Mouse (Mus musculus): ENCODE measurements around the gene Olfr1217. TPM values are rescaled to one million over a fixed set of nuclear protein-coding genes. Genes with fewer than 3 reads are reported as not detected.

Olfr1217 gene
- polyA plus RNA-seq (2014; fragmentation: Illumina TruSeq; extraction: RNeasy Lipid Tissue Mini Kit (QIAGEN cat#74804); ENCODE audit: low read depth, low replicate concordance), result not detected

GRCm38 (mm10) chr2:89031965-89032364 is at the start of gene Olfr1217:
TSS of gene Olfr1217 (minus strand) at chr2:89032065.

DNA sequence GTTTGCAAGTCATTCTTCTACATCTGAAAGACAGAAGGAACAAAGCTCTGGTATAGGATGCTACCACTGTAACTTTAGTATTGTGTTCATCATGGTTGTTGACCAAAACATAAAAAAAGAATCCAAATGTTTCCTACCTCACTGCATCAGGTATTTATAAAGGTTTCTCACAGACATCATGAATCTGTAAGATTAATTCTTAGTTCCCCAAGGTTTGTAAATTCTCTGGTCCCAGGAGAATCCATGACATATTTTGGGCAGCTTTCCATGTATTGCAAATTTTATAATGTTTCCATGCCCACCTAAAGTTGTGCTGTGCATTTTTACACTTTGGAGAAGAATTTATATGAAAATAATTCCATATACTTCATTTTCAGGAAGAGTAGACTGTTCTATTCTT is 29.2 kb upstream of the Olfr1217 start, which contains the start of gene Olfr1218:
Gene Olfr1218, minus strand, starts transcription at position 101 of the 400 bp plus-strand sequence.

GRCm38 (mm10) chr2:89018240-89018639 is 13.6 kb downstream of the Olfr1217 start, which contains the start of gene Olfr1216:
TSS of gene Olfr1216 (minus strand) at chr2:89018340.

DNA sequence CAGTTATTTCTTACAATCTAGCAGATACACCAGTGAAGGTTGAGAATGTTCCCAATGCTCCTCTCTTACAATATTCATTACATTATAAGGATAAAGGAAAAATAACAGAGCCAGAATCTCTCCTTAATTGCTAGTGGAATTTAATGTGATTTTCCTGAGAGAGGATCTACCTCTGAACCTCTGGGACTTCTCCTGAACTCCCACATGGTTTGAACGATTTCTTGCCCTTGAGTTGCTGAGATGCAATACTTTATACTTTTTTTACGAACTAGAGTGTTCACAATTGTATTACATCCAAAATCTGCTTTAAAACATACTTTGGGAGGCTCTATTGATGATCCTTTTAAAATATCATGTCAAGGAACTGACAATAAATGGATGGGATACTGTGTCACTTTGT is 25.0 kb downstream of the Olfr1217 start, which contains the start of gene Olfr1215:
Gene Olfr1215, minus strand, starts transcription at position 101 of the 400 bp plus-strand sequence.

GRCm38 (mm10) chr2:88992553-88992952 is 39.3 kb downstream of the Olfr1217 start, which contains the start of gene Olfr1214:
TSS of gene Olfr1214 (minus strand) at chr2:88992653.

DNA sequence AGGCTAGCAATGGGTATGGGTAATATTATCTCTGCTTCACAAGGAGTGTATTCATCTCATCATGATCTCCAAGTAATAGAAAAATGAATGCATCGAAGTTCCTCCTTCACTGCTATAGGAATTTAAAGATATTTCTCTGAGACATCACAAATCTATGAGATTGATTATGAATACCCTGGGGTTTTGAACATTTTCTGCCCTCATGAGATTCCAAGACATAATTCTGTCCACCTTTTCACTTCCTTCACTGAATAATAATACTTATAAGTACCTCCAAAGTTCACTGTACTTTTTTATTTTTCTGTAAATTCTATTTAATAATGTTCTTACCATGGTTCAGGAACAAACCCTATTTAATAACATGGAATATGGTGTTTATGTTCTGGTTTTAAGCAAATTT is 51.7 kb downstream of the Olfr1217 start, which contains the start of gene Gm13762:
Gene Gm13762, minus strand, starts transcription at position 101 of the 400 bp plus-strand sequence.

Other genes starting within 250 kb of the Olfr1217 start
- not detected for gene Olfr1201, start 239.0 kb downstream of the Olfr1217 start, polyA plus RNA-seq (2014; fragmentation: Illumina TruSeq; extraction: RNeasy Lipid Tissue Mini Kit (QIAGEN cat#74804); ENCODE audit: low read depth, low replicate concordance)
- gene Olfr1202, start 217.6 kb downstream of the Olfr1217 start, polyA plus RNA-seq (2014; fragmentation: Illumina TruSeq; extraction: RNeasy Lipid Tissue Mini Kit (QIAGEN cat#74804); ENCODE audit: low read depth, low replicate concordance), result not detected
- not detected for gene Olfr1205, start 202.3 kb downstream of the Olfr1217 start, polyA plus RNA-seq (2014; fragmentation: Illumina TruSeq; extraction: RNeasy Lipid Tissue Mini Kit (QIAGEN cat#74804); ENCODE audit: low read depth, low replicate concordance)
- gene Olfr1204, start 182.8 kb downstream of the Olfr1217 start, polyA plus RNA-seq (2014; fragmentation: Illumina TruSeq; extraction: RNeasy Lipid Tissue Mini Kit (QIAGEN cat#74804); ENCODE audit: low read depth, low replicate concordance), result not detected
- gene Olfr1206, start 168.8 kb downstream of the Olfr1217 start, polyA plus RNA-seq (2014; fragmentation: Illumina TruSeq; extraction: RNeasy Lipid Tissue Mini Kit (QIAGEN cat#74804); ENCODE audit: low read depth, low replicate concordance), result not detected
- not detected for gene Olfr1208, start 129.8 kb downstream of the Olfr1217 start, polyA plus RNA-seq (2014; fragmentation: Illumina TruSeq; extraction: RNeasy Lipid Tissue Mini Kit (QIAGEN cat#74804); ENCODE audit: low read depth, low replicate concordance)
- gene Olfr1209, start 116.9 kb downstream of the Olfr1217 start, polyA plus RNA-seq (2014; fragmentation: Illumina TruSeq; extraction: RNeasy Lipid Tissue Mini Kit (QIAGEN cat#74804); ENCODE audit: low read depth, low replicate concordance), result not detected
- not detected for gene Olfr1211, start 94.0 kb downstream of the Olfr1217 start, polyA plus RNA-seq (2014; fragmentation: Illumina TruSeq; extraction: RNeasy Lipid Tissue Mini Kit (QIAGEN cat#74804); ENCODE audit: low read depth, low replicate concordance)
- not detected for gene Olfr1212, start 78.1 kb downstream of the Olfr1217 start, polyA plus RNA-seq (2014; fragmentation: Illumina TruSeq; extraction: RNeasy Lipid Tissue Mini Kit (QIAGEN cat#74804); ENCODE audit: low read depth, low replicate concordance)
- gene Gm13762, start 51.8 kb downstream of the Olfr1217 start, polyA plus RNA-seq (2014; fragmentation: Illumina TruSeq; extraction: RNeasy Lipid Tissue Mini Kit (QIAGEN cat#74804); ENCODE audit: low read depth, low replicate concordance), result not detected
- not detected for gene Olfr1214, start 39.4 kb downstream of the Olfr1217 start, polyA plus RNA-seq (2014; fragmentation: Illumina TruSeq; extraction: RNeasy Lipid Tissue Mini Kit (QIAGEN cat#74804); ENCODE audit: low read depth, low replicate concordance)
- gene Olfr1215, start 25.1 kb downstream of the Olfr1217 start, polyA plus RNA-seq (2014; fragmentation: Illumina TruSeq; extraction: RNeasy Lipid Tissue Mini Kit (QIAGEN cat#74804); ENCODE audit: low read depth, low replicate concordance), result not detected
- not detected for gene Olfr1216, start 13.7 kb downstream of the Olfr1217 start, polyA plus RNA-seq (2014; fragmentation: Illumina TruSeq; extraction: RNeasy Lipid Tissue Mini Kit (QIAGEN cat#74804); ENCODE audit: low read depth, low replicate concordance)
- not detected for gene Olfr1218, start 29.1 kb upstream of the Olfr1217 start, polyA plus RNA-seq (2014; fragmentation: Illumina TruSeq; extraction: RNeasy Lipid Tissue Mini Kit (QIAGEN cat#74804); ENCODE audit: low read depth, low replicate concordance)
- not detected for gene Olfr1219, start 51.4 kb upstream of the Olfr1217 start, polyA plus RNA-seq (2014; fragmentation: Illumina TruSeq; extraction: RNeasy Lipid Tissue Mini Kit (QIAGEN cat#74804); ENCODE audit: low read depth, low replicate concordance)
- not detected for gene Olfr1220, start 74.8 kb upstream of the Olfr1217 start, polyA plus RNA-seq (2014; fragmentation: Illumina TruSeq; extraction: RNeasy Lipid Tissue Mini Kit (QIAGEN cat#74804); ENCODE audit: low read depth, low replicate concordance)
- not detected for gene Olfr1221, start 85.2 kb upstream of the Olfr1217 start, polyA plus RNA-seq (2014; fragmentation: Illumina TruSeq; extraction: RNeasy Lipid Tissue Mini Kit (QIAGEN cat#74804); ENCODE audit: low read depth, low replicate concordance)
- not detected for gene Olfr1222, start 101.0 kb upstream of the Olfr1217 start, polyA plus RNA-seq (2014; fragmentation: Illumina TruSeq; extraction: RNeasy Lipid Tissue Mini Kit (QIAGEN cat#74804); ENCODE audit: low read depth, low replicate concordance)
- not detected for gene Olfr1223, start 119.5 kb upstream of the Olfr1217 start, polyA plus RNA-seq (2014; fragmentation: Illumina TruSeq; extraction: RNeasy Lipid Tissue Mini Kit (QIAGEN cat#74804); ENCODE audit: low read depth, low replicate concordance)
- not detected for gene Olfr1224-ps1, start 132.0 kb upstream of the Olfr1217 start, polyA plus RNA-seq (2014; fragmentation: Illumina TruSeq; extraction: RNeasy Lipid Tissue Mini Kit (QIAGEN cat#74804); ENCODE audit: low read depth, low replicate concordance)
- not detected for gene Olfr1225, start 142.6 kb upstream of the Olfr1217 start, polyA plus RNA-seq (2014; fragmentation: Illumina TruSeq; extraction: RNeasy Lipid Tissue Mini Kit (QIAGEN cat#74804); ENCODE audit: low read depth, low replicate concordance)
- not detected for gene Olfr1226, start 168.0 kb upstream of the Olfr1217 start, polyA plus RNA-seq (2014; fragmentation: Illumina TruSeq; extraction: RNeasy Lipid Tissue Mini Kit (QIAGEN cat#74804); ENCODE audit: low read depth, low replicate concordance)
- gene Olfr1228, start 222.0 kb upstream of the Olfr1217 start, polyA plus RNA-seq (2014; fragmentation: Illumina TruSeq; extraction: RNeasy Lipid Tissue Mini Kit (QIAGEN cat#74804); ENCODE audit: low read depth, low replicate concordance), result not detected

Measured in kidney, adult 10 weeks (tissue).